Mouse (Mus musculus): ENCODE measurements around the gene Baiap2l2. TPM values are rescaled to one million over a fixed set of nuclear protein-coding genes. Genes with fewer than 3 reads are reported as not detected.

The Baiap2l2 gene
- polyA plus RNA-seq, 1 experiment, result 4.6 TPM

- Histone ChIP-seq H3K4me1 (ENCODE audit: control insufficient read depth, insufficient read depth, low read length) (no peaks in the 10 kb centered on the region), H3K4me3 (ENCODE audit: insufficient read depth, low read length) (no peak overlapping the region), H3K27ac (ENCODE audit: insufficient read depth, low read length) (no peak overlapping the region)
- TF ChIP-seq CTCF (IDR thresholded peaks at IDR 0.05; ENCODE audit: extremely low read depth, insufficient read depth, low read length), result no peak
- no peak for TF ChIP-seq POLR2A (IDR thresholded peaks at IDR 0.05; ENCODE audit: extremely low read depth, insufficient read depth, low read length)
Observed at GRCm38 (mm10) chr15:79306043-79306637, 20.8 kb upstream of the Baiap2l2 start.

GRCm38 (mm10) chr15:79304832-79305231 lies 19.5 kb upstream of the Baiap2l2 start:
- Histone ChIP-seq H3K27ac (ENCODE audit: insufficient read depth, low read length) (no peak overlapping the region), H3K4me3 (ENCODE audit: insufficient read depth, low read length) (no peak overlapping the region), H3K4me1 (ENCODE audit: control insufficient read depth, insufficient read depth, low read length) (no peaks in the 10 kb centered on the region)
- no peak for TF ChIP-seq POLR2A (IDR thresholded peaks at IDR 0.05; ENCODE audit: extremely low read depth, insufficient read depth, low read length)
- TF ChIP-seq CTCF (IDR thresholded peaks at IDR 0.05; ENCODE audit: extremely low read depth, insufficient read depth, low read length), result no peak

GRCm38 (mm10) chr15:79303725-79304124 lies 18.4 kb upstream of the Baiap2l2 start:
- Histone ChIP-seq H3K27ac (ENCODE audit: insufficient read depth, low read length) (no peak overlapping the region), H3K4me1 (ENCODE audit: control insufficient read depth, insufficient read depth, low read length) (no peaks in the 10 kb centered on the region), H3K4me3 (ENCODE audit: insufficient read depth, low read length) (no peak overlapping the region)
- no peak for TF ChIP-seq CTCF (IDR thresholded peaks at IDR 0.05; ENCODE audit: extremely low read depth, insufficient read depth, low read length)
- no peak for TF ChIP-seq POLR2A (IDR thresholded peaks at IDR 0.05; ENCODE audit: extremely low read depth, insufficient read depth, low read length)

GRCm38 (mm10) chr15:79299563-79300155 lies 14.3 kb upstream of the Baiap2l2 start:
- no peak overlapping the region for H3K27ac ChIP-seq (ENCODE audit: insufficient read depth, low read length)
- TF ChIP-seq CTCF (IDR thresholded peaks at IDR 0.05; ENCODE audit: extremely low read depth, insufficient read depth, low read length) (no peak), POLR2A (IDR thresholded peaks at IDR 0.05; ENCODE audit: extremely low read depth, insufficient read depth, low read length) (no peak)
- H3K4me3 ChIP-seq (ENCODE audit: insufficient read depth, low read length), result no peak overlapping the region
- H3K4me1 ChIP-seq (ENCODE audit: control insufficient read depth, insufficient read depth, low read length), result no peaks in the 10 kb centered on the region

- H3K4me1 ChIP-seq (ENCODE audit: control insufficient read depth, insufficient read depth, low read length), result no peaks in the 10 kb centered on the region
- no peak overlapping the region for H3K27ac ChIP-seq (ENCODE audit: insufficient read depth, low read length)
- H3K4me3 ChIP-seq (ENCODE audit: insufficient read depth, low read length), result no peak overlapping the region
- TF ChIP-seq POLR2A (IDR thresholded peaks at IDR 0.05; ENCODE audit: extremely low read depth, insufficient read depth, low read length), result no peak
- no peak for TF ChIP-seq CTCF (IDR thresholded peaks at IDR 0.05; ENCODE audit: extremely low read depth, insufficient read depth, low read length)
Observed at GRCm38 (mm10) chr15:79298553-79298952, 13.2 kb upstream of the Baiap2l2 start.

- H3K4me3 ChIP-seq (ENCODE audit: insufficient read depth, low read length), result no peak overlapping the region
Observed at GRCm38 (mm10) chr15:79292779-79293178, 7.4 kb upstream of the Baiap2l2 start.

GRCm38 (mm10) chr15:79290340-79290739 lies 5.0 kb upstream of the Baiap2l2 start:
- no peak for TF ChIP-seq POLR2A (IDR thresholded peaks at IDR 0.05; ENCODE audit: extremely low read depth, insufficient read depth, low read length)
- no peak for TF ChIP-seq CTCF (IDR thresholded peaks at IDR 0.05; ENCODE audit: extremely low read depth, insufficient read depth, low read length)
- Histone ChIP-seq H3K4me1 (ENCODE audit: control insufficient read depth, insufficient read depth, low read length) (no peaks in the 10 kb centered on the region; the same call in 1 of the 2 replicates), H3K4me3 (ENCODE audit: insufficient read depth, low read length) (no peak overlapping the region), H3K27ac (ENCODE audit: insufficient read depth, low read length) (no peak overlapping the region)

More at GRCm38 (mm10) chr15:79292779-79293178, 7.4 kb upstream of the Baiap2l2 start:
- no peak overlapping the region for H3K27ac ChIP-seq (ENCODE audit: insufficient read depth, low read length)
- H3K4me1 ChIP-seq (ENCODE audit: control insufficient read depth, insufficient read depth, low read length), result no peaks in the 10 kb centered on the region; the same call in 1 of the 2 replicates
- no peak for TF ChIP-seq CTCF (IDR thresholded peaks at IDR 0.05; ENCODE audit: extremely low read depth, insufficient read depth, low read length)
- no peak for TF ChIP-seq POLR2A (IDR thresholded peaks at IDR 0.05; ENCODE audit: extremely low read depth, insufficient read depth, low read length)

- Histone ChIP-seq H3K4me3 (ENCODE audit: insufficient read depth, low read length) (no peak overlapping the region), H3K4me1 (ENCODE audit: control insufficient read depth, insufficient read depth, low read length) (no peaks in the 10 kb centered on the region; the same call in 1 of the 2 replicates), H3K27ac (ENCODE audit: insufficient read depth, low read length) (no peak overlapping the region)
- TF ChIP-seq POLR2A (IDR thresholded peaks at IDR 0.05; ENCODE audit: extremely low read depth, insufficient read depth, low read length) (no peak), CTCF (IDR thresholded peaks at IDR 0.05; ENCODE audit: extremely low read depth, insufficient read depth, low read length) (no peak)
Observed at GRCm38 (mm10) chr15:79289441-79289840, 4.1 kb upstream of the Baiap2l2 start.

- no peak for TF ChIP-seq POLR2A (IDR thresholded peaks at IDR 0.05; ENCODE audit: extremely low read depth, insufficient read depth, low read length)
- no peak for TF ChIP-seq CTCF (IDR thresholded peaks at IDR 0.05; ENCODE audit: extremely low read depth, insufficient read depth, low read length)
- no peak overlapping the region for H3K4me3 ChIP-seq (ENCODE audit: insufficient read depth, low read length)
- H3K27ac ChIP-seq (ENCODE audit: insufficient read depth, low read length), result no peak overlapping the region
- no peaks in the 10 kb centered on the region; the same call in 1 of the 2 replicates for H3K4me1 ChIP-seq (ENCODE audit: control insufficient read depth, insufficient read depth, low read length)
Observed at GRCm38 (mm10) chr15:79288387-79288786, 3.0 kb upstream of the Baiap2l2 start.

GRCm38 (mm10) chr15:79287091-79287490 lies 1.8 kb upstream of the Baiap2l2 start:
- H3K4me1 ChIP-seq (ENCODE audit: control insufficient read depth, insufficient read depth, low read length), result no peaks in the 10 kb centered on the region
- TF ChIP-seq CTCF (IDR thresholded peaks at IDR 0.05; ENCODE audit: extremely low read depth, insufficient read depth, low read length) (no peak), POLR2A (IDR thresholded peaks at IDR 0.05; ENCODE audit: extremely low read depth, insufficient read depth, low read length) (no peak)
- no peak overlapping the region for H3K27ac ChIP-seq (ENCODE audit: insufficient read depth, low read length)
- H3K4me3 ChIP-seq (ENCODE audit: insufficient read depth, low read length), result no peak overlapping the region
